Mouse (Mus musculus) cerebellum, postnatal 4 days (tissue): ENCODE data around the gene Mtr.

Experiments
- DNase-seq, 2 experiments: peaks; one replicate each; pipeline ENCODE4 v3.0.0; 2022; ENCODE audit warnings: low spot score in 2 of 2, mixed read lengths in 1 of 2

Gene Mtr

GRCm38 (mm10) chr13:12243991-12244390 is 13.9 kb downstream of the Mtr start:
- no peak for DNase-seq

GRCm38 (mm10) chr13:12232141-12232540 is 25.8 kb downstream of the Mtr start:
- no peak for DNase-seq

- DNase-seq, result no peak
Observed at GRCm38 (mm10) chr13:12228248-12228647, 29.7 kb downstream of the Mtr start.

- no peak for DNase-seq
Observed at GRCm38 (mm10) chr13:12227606-12228005, 30.3 kb downstream of the Mtr start.

GRCm38 (mm10) chr13:12218603-12219002 is 39.3 kb downstream of the Mtr start:
- no peak for DNase-seq

- DNase-seq, result no peak
Observed at GRCm38 (mm10) chr13:12214922-12215321, 43.0 kb downstream of the Mtr start.

- no peak for DNase-seq
Observed at GRCm38 (mm10) chr13:12211058-12211457, 46.9 kb downstream of the Mtr start.

GRCm38 (mm10) chr13:12210023-12210762 is 47.7 kb downstream of the Mtr start:
- DNase-seq, result peak in 1 of 2 experiments; percentile 33

GRCm38 (mm10) chr13:12200372-12200771 is 57.5 kb downstream of the Mtr start:
- no peak for DNase-seq

GRCm38 (mm10) chr13:12198486-12198885 is 59.4 kb downstream of the Mtr start:
- no peak for DNase-seq

- DNase-seq, result no peak
Observed at GRCm38 (mm10) chr13:12196861-12197260, 61.1 kb downstream of the Mtr start.

GRCm38 (mm10) chr13:12196012-12196411 is 61.9 kb downstream of the Mtr start:
- peak in 1 of 2 experiments; percentile 65 for DNase-seq

GRCm38 (mm10) chr13:12194942-12195662 is 62.8 kb downstream of the Mtr start:
- no peak for DNase-seq

GRCm38 (mm10) chr13:12189219-12189618 is 68.7 kb downstream of the Mtr start:
- no peak for DNase-seq

- DNase-seq, result no peak
Observed at GRCm38 (mm10) chr13:12188804-12189203, 69.1 kb downstream of the Mtr start.

GRCm38 (mm10) chr13:12179481-12179880 is 78.4 kb downstream of the Mtr start:
- no peak for DNase-seq

GRCm38 (mm10) chr13:12176761-12177160 is 81.2 kb downstream of the Mtr start:
- DNase-seq, result no peak

GRCm38 (mm10) chr13:12175988-12176736 is 81.8 kb downstream of the Mtr start:
- DNase-seq, result no peak

- DNase-seq, result no peak
Observed at GRCm38 (mm10) chr13:12167276-12167675, 90.6 kb downstream of the Mtr start.

GRCm38 (mm10) chr13:12166386-12166785 is 91.5 kb downstream of the Mtr start:
- no peak for DNase-seq

- no peak for DNase-seq
Observed at GRCm38 (mm10) chr13:12165461-12166058, 92.4 kb downstream of the Mtr start.

GRCm38 (mm10) chr13:12162457-12162856 is 95.5 kb downstream of the Mtr start:
- no peak for DNase-seq
